Mouse (Mus musculus) cortical plate, adult 2 months (tissue): Measurements from ENCODE around the gene Olfr1321.

Source experiments
- CTCF ChIP-seq: fragments of 200-500 bp; IDR thresholded peaks from 2 replicates; pipeline ENCODE4 v1.5.1; 2011; ENCODE audit warnings: mild to moderate bottlenecking, control low read depth, low read length; ENCODE audit not compliant: insufficient read depth; ENCODE audit errors: extremely low read depth
- POLR2A ChIP-seq: fragments of 200-500 bp; IDR thresholded peaks from 2 replicates; pipeline ENCODE4 v1.6.1; 2011; ENCODE audit warnings: mild to moderate bottlenecking, low read length, control low read depth; ENCODE audit not compliant: insufficient read depth; ENCODE audit errors: extremely low read depth

DNA sequence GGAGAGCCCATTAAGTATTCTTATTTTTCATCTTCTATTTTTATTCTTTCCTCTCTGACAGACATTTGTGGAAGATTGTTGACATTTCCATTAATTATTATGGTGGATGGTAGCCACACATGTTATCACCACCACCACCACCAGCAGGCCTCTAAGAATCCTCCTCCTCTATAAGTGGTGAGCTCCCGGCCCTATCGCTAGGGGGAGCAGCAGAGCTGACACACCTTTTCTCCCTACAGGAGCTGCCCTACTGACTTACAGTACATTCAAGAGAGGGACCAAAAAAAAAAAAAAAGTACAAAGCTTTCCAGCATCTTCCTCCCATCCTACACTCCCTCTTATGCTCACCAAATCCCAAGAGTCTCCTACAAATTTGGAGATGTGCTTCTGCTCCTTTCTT, 36.0 kb upstream of the Olfr1321 start:
- TF ChIP-seq POLR2A (no peak), CTCF (no peak)
